Mouse (Mus musculus) lung, postnatal 0 days (tissue): ENCODE measurements around the gene Pde4d.

ENCODE experiments used
- CTCF ChIP-seq: IDR thresholded peaks from 2 replicates; pipeline ENCODE4 v1.5.1; 2016; ENCODE audit warnings: antibody characterized with exemption, mild to moderate bottlenecking
- EP300 ChIP-seq: IDR thresholded peaks from 2 replicates; pipeline ENCODE4 v1.6.1; 2016; ENCODE audit warnings: antibody characterized with exemption, mild to moderate bottlenecking, control low read depth

DNA sequence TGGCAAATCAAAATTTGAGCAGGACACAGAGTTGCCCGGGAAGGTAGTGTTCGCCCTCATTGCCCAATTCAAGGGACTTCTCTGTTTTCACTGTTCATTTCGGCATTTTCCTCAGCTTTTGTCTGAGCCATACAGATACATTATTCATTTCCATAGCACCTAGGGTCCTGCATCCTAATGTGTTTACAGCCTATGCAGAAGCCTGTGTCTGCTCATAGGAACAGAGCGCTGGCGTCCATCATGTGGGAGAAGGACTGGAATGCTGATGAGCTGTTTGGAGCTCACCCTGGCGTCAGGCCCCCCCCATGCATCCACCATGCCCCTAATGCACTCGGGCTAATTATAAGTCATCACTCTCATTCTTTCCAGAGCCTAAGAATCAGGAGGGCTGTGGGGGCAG, 900.4 kb downstream of the Pde4d start:
- TF ChIP-seq CTCF (no peak), EP300 (no peak)
